Mouse (Mus musculus): ENCODE measurements around the gene Wdr5b.

DNA sequence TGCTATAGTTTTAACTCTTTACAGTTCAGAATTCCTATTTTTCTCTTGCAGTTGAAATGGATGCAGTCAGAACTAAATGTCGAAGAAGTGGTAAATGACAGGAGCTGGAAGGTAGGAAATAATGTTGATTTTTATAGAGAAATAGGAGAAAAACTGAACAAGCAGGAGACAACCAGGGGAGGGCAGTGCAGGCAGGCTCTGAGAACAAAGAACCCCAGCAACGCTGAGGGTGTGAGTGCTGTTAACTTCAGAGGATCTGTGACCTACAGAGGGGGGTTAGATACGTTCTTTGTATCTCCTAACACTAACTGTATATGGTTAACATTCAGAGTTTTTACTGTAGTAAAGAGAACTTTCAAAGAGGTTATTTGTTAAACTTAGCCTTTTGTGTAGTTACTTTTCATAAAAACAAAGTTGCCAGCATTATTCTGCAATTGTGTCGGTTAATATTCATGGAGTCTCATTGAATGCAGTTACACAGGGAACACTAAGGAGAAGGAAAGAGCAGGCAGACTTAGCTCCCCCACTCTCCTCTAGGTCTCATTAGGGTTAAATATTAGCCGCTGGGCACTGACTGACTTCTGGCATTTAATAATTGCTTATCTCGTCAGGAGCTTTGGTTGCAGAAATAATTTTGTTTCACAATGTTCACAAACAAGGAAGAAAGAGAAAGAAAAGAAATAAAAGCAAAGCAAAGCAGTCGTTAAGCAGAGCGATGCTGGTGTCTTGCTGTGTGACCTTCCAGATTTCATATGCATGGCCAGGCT lies 49.0 kb downstream of the Wdr5b start:
- TF ChIP-seq CTCF (IDR thresholded peaks at IDR 0.05) (no peak), EP300 (IDR thresholded peaks at IDR 0.05) (no peak)

Measured in lung, postnatal 0 days (tissue).